Mouse (Mus musculus) WW6 (cell line): ENCODE results near the gene Ccnf.

Experiments used
- DNase-seq: peaks from one replicate; pipeline ENCODE4 v3.0.0-alpha.2; 2013; ENCODE audit warnings: low read depth, low spot score

Gene Ccnf

GRCm38 (mm10) chr17:24251320-24252069 lies at the start of gene Ccnf:
TSS of gene Ccnf (minus strand) at chr17:24251484.
- DNase-seq, result peak; percentile 96

- no peak for DNase-seq
Observed at GRCm38 (mm10) chr17:24300651-24301050, 49.4 kb upstream of the Ccnf start.

GRCm38 (mm10) chr17:24289338-24289737 lies 38.1 kb upstream of the Ccnf start:
- DNase-seq, result no peak

- DNase-seq, result no peak
Observed at GRCm38 (mm10) chr17:24288477-24288876, 37.2 kb upstream of the Ccnf start.

GRCm38 (mm10) chr17:24285680-24286079 lies 34.4 kb upstream of the Ccnf start:
- DNase-seq, result no peak

GRCm38 (mm10) chr17:24283266-24283818 lies 32.1 kb upstream of the Ccnf start:
- DNase-seq, result no peak

- DNase-seq, result no peak
Observed at GRCm38 (mm10) chr17:24282637-24283036, 31.4 kb upstream of the Ccnf start.

GRCm38 (mm10) chr17:24279907-24280306 lies 28.6 kb upstream of the Ccnf start:
- DNase-seq, result no peak

GRCm38 (mm10) chr17:24267133-24267532 lies 15.8 kb upstream of the Ccnf start:
- no peak for DNase-seq

GRCm38 (mm10) chr17:24264766-24265165 lies 13.5 kb upstream of the Ccnf start:
- DNase-seq, result no peak

GRCm38 (mm10) chr17:24260516-24260915 lies 9.2 kb upstream of the Ccnf start:
- DNase-seq, result no peak

- DNase-seq, result no peak
Observed at GRCm38 (mm10) chr17:24259702-24260101, 8.4 kb upstream of the Ccnf start.

- no peak for DNase-seq
Observed at GRCm38 (mm10) chr17:24258981-24259380, 7.7 kb upstream of the Ccnf start.

GRCm38 (mm10) chr17:24252329-24252728 lies 1.0 kb upstream of the Ccnf start:
- no peak for DNase-seq

- DNase-seq, result no peak
Observed at GRCm38 (mm10) chr17:24250988-24251319, 330 bp downstream of the Ccnf start.

- no peak for DNase-seq
Observed at GRCm38 (mm10) chr17:24248641-24249040, 2.6 kb downstream of the Ccnf start.

- DNase-seq, result no peak
Observed at GRCm38 (mm10) chr17:24244061-24244460, 7.2 kb downstream of the Ccnf start.

- DNase-seq, result no peak
Observed at GRCm38 (mm10) chr17:24243311-24243969, 7.8 kb downstream of the Ccnf start.

- DNase-seq, result no peak
Observed at GRCm38 (mm10) chr17:24236921-24237320, 14.4 kb downstream of the Ccnf start.

- no peak for DNase-seq
Observed at GRCm38 (mm10) chr17:24236479-24236878, 14.8 kb downstream of the Ccnf start.

- DNase-seq, result no peak
Observed at GRCm38 (mm10) chr17:24227941-24228340, 23.3 kb downstream of the Ccnf start.

- DNase-seq, result no peak
Observed at GRCm38 (mm10) chr17:24226721-24227120, 24.6 kb downstream of the Ccnf start.

GRCm38 (mm10) chr17:24225851-24226250 lies 25.4 kb downstream of the Ccnf start:
- DNase-seq, result no peak
